Mouse (Mus musculus) stomach, postnatal 0 days (tissue): ENCODE measurements around the gene Ppp2r5a.

Experiments
- CTCF ChIP-seq: IDR thresholded peaks from 2 replicates; pipeline ENCODE4 v1.5.1; 2016; ENCODE audit warnings: antibody characterized with exemption, low read depth, mild to moderate bottlenecking, moderate library complexity
- EP300 ChIP-seq: optimal IDR thresholded peaks from 2 replicates; pipeline ENCODE3; 2016; ENCODE audit warnings: antibody characterized with exemption

DNA sequence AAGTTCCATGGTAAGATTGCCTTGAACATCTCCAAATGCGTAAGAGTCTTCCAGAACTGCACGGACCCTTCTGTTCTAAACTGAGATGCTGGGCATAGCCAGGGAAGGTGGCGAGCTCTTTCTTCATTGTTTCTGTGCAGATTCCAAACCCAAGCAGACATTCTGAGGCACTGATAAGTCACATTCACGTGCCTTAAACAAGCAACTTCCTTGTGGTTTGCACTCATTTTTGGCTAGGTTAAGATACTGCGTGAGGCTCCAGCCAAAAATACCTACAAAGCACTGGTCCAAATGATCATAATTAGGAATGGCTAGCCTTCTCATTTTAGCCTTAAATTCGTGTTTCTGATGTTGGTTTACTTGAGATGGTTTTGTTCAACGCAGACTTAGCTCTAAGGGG is 43.6 kb downstream of the Ppp2r5a start:
- no peak for TF ChIP-seq CTCF
- TF ChIP-seq EP300 = no peak
